Mouse (Mus musculus) brain, embryonic 14.5 days (tissue): Measurements from ENCODE around the gene Acp6.

ENCODE experiments used
- CTCF ChIP-seq: fragments of 200-500 bp; IDR thresholded peaks from 2 replicates; pipeline ENCODE4 v1.5.1; 2012; ENCODE audit warnings: inconsistent platforms, mild to moderate bottlenecking, moderate library complexity, borderline replicate concordance; ENCODE audit not compliant: insufficient read depth, insufficient read length; ENCODE audit errors: extremely low read depth
- POLR2A ChIP-seq: fragments of 200-500 bp; IDR thresholded peaks from 2 replicates; pipeline ENCODE4 v1.6.1; 2012; ENCODE audit warnings: mild to moderate bottlenecking, inconsistent platforms, borderline replicate concordance; ENCODE audit not compliant: poor library complexity, insufficient read depth, insufficient read length, severe bottlenecking; ENCODE audit errors: extremely low read depth

GRCm38 (mm10) chr3:97211177-97211576 is 52.6 kb downstream of the Acp6 start:
- TF ChIP-seq CTCF (no peak), POLR2A (no peak)
